In genomic region chr6:34478677-34479360, GRCm38 (mm10) we compare ENCODE assay signal across 8 mouse cellular contexts. TPM values are rescaled to one million over a fixed set of nuclear protein-coding genes. Genes with fewer than 3 reads are reported as not detected.
DNase-seq lines count a peak whose midpoint lies in the region; ATAC-seq and TF ChIP-seq lines count a peak whose summit lies in the region.

No protein-coding gene starts in this region.

- no peaks in the 10 kb centered on the region for H3K36me3 ChIP-seq in heart, embryonic 11.5 days (ENCODE audit: control insufficient read depth, insufficient read depth, low read length)
- no peaks in the 10 kb centered on the region for H3K36me3 ChIP-seq in limb, embryonic 13.5 days
- no peaks in the 10 kb centered on the region for H3K36me3 ChIP-seq in midbrain, postnatal 0 days (ENCODE audit: insufficient read depth, low read length)

- no peaks in the 10 kb centered on the region for H3K9me3 ChIP-seq in heart, embryonic 11.5 days (replicated peaks; ENCODE audit: control insufficient read depth, low read length)
- H3K9me3 ChIP-seq in limb, embryonic 13.5 days, result no peaks in the 10 kb centered on the region
- H3K9me3 ChIP-seq in midbrain, postnatal 0 days (ENCODE audit: low read length), result no peaks in the 10 kb centered on the region

- ATAC-seq in heart, embryonic 11.5 days (replicated peaks; ENCODE audit: insufficient number of reproducible peaks, low FRiP score, low TSS enrichment), result no peak
- ATAC-seq in erythroid progenitor cell, adult 5-6 weeks (replicated peaks; ENCODE audit: low FRiP score, poor library complexity, severe bottlenecking), result peak; percentile 40
- no peak for ATAC-seq in limb, embryonic 13.5 days (ENCODE audit: low FRiP score, low read depth)
- no peak for ATAC-seq in midbrain, postnatal 0 days (ENCODE audit: low FRiP score)

- peak overlapping the region; percentile 44 for H3K4me2 ChIP-seq in heart, embryonic 11.5 days
- H3K4me2 ChIP-seq in limb, embryonic 13.5 days (replicated peaks), result peak overlapping the region; percentile 51
- H3K4me2 ChIP-seq in midbrain, postnatal 0 days (ENCODE audit: low read depth, low read length, poor library complexity, severe bottlenecking), result peak overlapping the region; percentile 46

- peaks cover 18% of the 10 kb centered on the region for H3K4me1 ChIP-seq in heart, embryonic 11.5 days (ENCODE audit: control insufficient read depth, insufficient read depth, low read length)
- H3K4me1 ChIP-seq in limb, embryonic 13.5 days, result peaks cover 46% of the 10 kb centered on the region
- peaks cover 13% of the 10 kb centered on the region; the same call in 1 of the 2 replicates for H3K4me1 ChIP-seq in midbrain, postnatal 0 days (ENCODE audit: insufficient read depth, low read length)

- no peak for TF ChIP-seq CTCF in midbrain, postnatal 0 days (IDR thresholded peaks at IDR 0.05)

- H3K4me3 ChIP-seq in heart, embryonic 11.5 days (ENCODE audit: low read depth, low read length), result peak overlapping the region; percentile 78
- H3K4me3 ChIP-seq in limb, embryonic 13.5 days, result peak overlapping the region; percentile 11
- peak overlapping the region; percentile 22 for H3K4me3 ChIP-seq in midbrain, postnatal 0 days (ENCODE audit: low read depth, low read length)

- H3K27ac ChIP-seq in heart, embryonic 11.5 days (ENCODE audit: low read depth, low read length), result no peak overlapping the region
- H3K27ac ChIP-seq in limb, embryonic 13.5 days, result peak overlapping the region; percentile 28; the same call in 1 of the 2 replicates
- no peak overlapping the region; the same call in 1 of the 2 replicates for H3K27ac ChIP-seq in midbrain, postnatal 0 days (ENCODE audit: low read depth, low read length)

- intact Hi-C loops in heart, postnatal 25 days (cut with DNase I), result loop anchor here (5.0 kb wide), 1 partner anchor 433 kb away; the partner anchor contains the start of gene Wdr91
- intact Hi-C loops in left cerebral cortex, postnatal 14 days (cut with DNase I), result no loop called here

- H3K27me3 ChIP-seq in heart, embryonic 11.5 days (ENCODE audit: control insufficient read depth, insufficient read depth, low read length), result no peaks in the 10 kb centered on the region
- H3K27me3 ChIP-seq in limb, embryonic 13.5 days, result no peaks in the 10 kb centered on the region
- H3K27me3 ChIP-seq in midbrain, postnatal 0 days (ENCODE audit: insufficient read depth, low read length), result no peaks in the 10 kb centered on the region

- H3K9ac ChIP-seq in heart, embryonic 11.5 days (ENCODE audit: low read depth, low read length), result peak overlapping the region; percentile 59; the same call in 1 of the 2 replicates
- no peak overlapping the region for H3K9ac ChIP-seq in limb, embryonic 13.5 days
- 0 out of 2 replicates have a peak overlapping the region, but pooled peaks have one; percentile 24 for H3K9ac ChIP-seq in midbrain, postnatal 0 days (replicated peaks; ENCODE audit: low read length, poor library complexity, severe bottlenecking)

- no peak for DNase-seq in heart, postnatal 25 days (ENCODE audit: low spot score)
- no peak for DNase-seq in midbrain, postnatal 0 days (ENCODE audit: low spot score)
- no peak for DNase-seq in adrenal gland, postnatal 25 days
- DNase-seq in left cerebral cortex, postnatal 14 days (ENCODE audit: low spot score in 2 of 2), result no peak
- DNase-seq in right cerebral cortex, postnatal 4 days, result no peak

- 51% methylated on average over 6 of the region's 6 CpGs for WGBS in heart, embryonic 11.5 days (ENCODE audit: insufficient replicate concordance)
- 24% methylated on average over 6 of the region's 6 CpGs for WGBS in limb, embryonic 13.5 days
- WGBS in midbrain, postnatal 0 days, result 8% methylated on average over 6 of the region's 6 CpGs

RNA-seq across cellular contexts. Expression of gene Bpgm, which starts 2.8 kb away (rescaled TPM):
- 57.6 and 58.8 TPM in 2 replicates for polyA plus RNA-seq in heart, embryonic 11.5 days (2014; fragmentation: Nextera tagmentation; extraction: Ambion mirVana)
- 100 to 1,000 TPM in 1 of 2 experiments, 10 to 100 TPM in 1; 63.5 to 103 TPM for total RNA-seq in heart, postnatal 25 days (2021)
- 61.6 and 83.8 TPM in 2 replicates for total RNA-seq in erythroid progenitor cell, adult 5-6 weeks (2015; ENCODE audit: low replicate concordance)
- 139 and 182 TPM in 2 replicates for total RNA-seq in erythroid progenitor cell, adult 5-6 weeks (2017; ENCODE audit: low replicate concordance)
- 41.4 and 47.8 TPM in 2 replicates for polyA plus RNA-seq in limb, embryonic 13.5 days (2015; fragmentation: Nextera tagmentation; extraction: Ambion mirVana)
- total RNA-seq in midbrain, postnatal 0 days (2014; rRNA removed), result 42.9 and 51.4 TPM in 2 replicates
- 80.6 and 86.0 TPM in 2 replicates for polyA plus RNA-seq in midbrain, postnatal 0 days (2015; fragmentation: Nextera tagmentation; extraction: Ambion mirVana)
- total RNA-seq in adrenal gland, postnatal 25 days (2021), result 21.5 and 27.4 TPM in 2 replicates
- 10 to 100 TPM; 69.4 to 74.8 TPM for total RNA-seq in left cerebral cortex, postnatal 14 days (2021)

Comparison
In these comparisons a context has a peak if more than half of its experiments do, and no peak if none do; other contexts are left out.
1. H3K4me3 ChIP-seq: peak in every context shown above with its lines; median percentile 78 in heart, embryonic 11.5 days; 22 in midbrain, postnatal 0 days; 11 in limb, embryonic 13.5 days.